In the genomic region with DNA sequence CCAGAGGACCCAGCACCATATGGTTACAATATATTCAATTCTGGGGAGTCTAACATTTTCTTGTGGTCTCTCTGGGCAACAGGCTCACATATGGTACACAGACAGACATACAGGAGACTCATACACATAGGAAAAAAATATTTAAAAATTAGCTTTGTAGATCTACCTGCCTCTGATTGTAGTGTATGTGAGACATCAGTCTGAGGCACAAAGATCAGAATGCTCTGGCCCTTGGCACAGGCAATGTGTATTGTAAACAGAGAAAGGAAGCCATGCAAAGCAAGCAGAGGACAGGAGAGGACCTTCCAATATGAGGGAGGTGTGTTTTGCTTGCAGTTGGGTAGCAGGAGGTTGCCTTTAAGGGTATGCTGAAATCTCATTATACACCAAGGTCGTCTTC, we compare ENCODE assay signal across 22 mouse cellular contexts. TPM values are rescaled to one million over a fixed set of nuclear protein-coding genes. Genes with fewer than 3 reads are reported as not detected.
DNase-seq lines count a peak whose midpoint lies in the region; TF ChIP-seq lines count a peak whose summit lies in the region.
"Had no signal": no experiment of that assay in that cellular context is flagged by ENCODE, and none has a peak within 500 bp of the region (broad histone marks: within the 10 kb centered on the region; RNA-seq: fewer than 3 reads in every experiment).

No protein-coding gene starts in this region.

- DNase-seq in heart, adult 11 months, result peak; percentile 80
- no peak for DNase-seq in heart, adult 8-10 months (ENCODE audit: low spot score)
- peak; percentile 88 for DNase-seq in liver, adult 2 months (ENCODE audit: extremely low read depth, low read depth, low spot score)
- DNase-seq in liver, result no peak
- DNase-seq in testis, postnatal 10 days (ENCODE audit: low spot score), result no peak
- DNase-seq in thymus, adult 18-20 months, result no peak
- DNase-seq: adrenal gland, postnatal 25 days; cerebellum, adult 11-12 months; cerebellum, adult 9-11 months; embryo, embryonic 11 days; heart, postnatal 14 days; kidney, postnatal 10 days; left cerebral cortex, postnatal 4 days; lung, adult 2 months; lung, postnatal 14 days; thymus, adult 2 months; thymus, postnatal 36 days had no signal

- H3K27ac ChIP-seq in liver, adult 2 months (replicated peaks; ENCODE audit: insufficient read depth, low read depth, low read length), result peak overlapping the region; percentile 96
- H3K27ac ChIP-seq in testis, adult 2 months (ENCODE audit: control insufficient read depth, insufficient read depth, low read depth, low read length), result peak overlapping the region; percentile 29; the same call in 1 of the 2 replicates
- H3K27ac ChIP-seq: forebrain, embryonic 13.5 days; hindbrain, embryonic 10.5 days had no signal

- no peaks in the 10 kb centered on the region for H3K79me2 ChIP-seq in liver, adult 2 months (ENCODE audit: control insufficient read depth, insufficient read depth, low read length)

- no peak for TF ChIP-seq CTCF in liver, adult 2 months (IDR thresholded peaks at IDR 0.05; ENCODE audit: low read depth, low read length)
- TF ChIP-seq CTCF in testis, adult 2 months (IDR thresholded peaks at IDR 0.05; ENCODE audit: control insufficient read depth, insufficient read depth, insufficient replicate concordance, low read depth, low read length), result no peak

- no peak overlapping the region; the same call in 1 of the 2 replicates for H3K4me3 ChIP-seq in liver, adult 2 months (ENCODE audit: insufficient read depth, low read depth, low read length)
- H3K4me3 ChIP-seq in testis, adult 2 months (ENCODE audit: control insufficient read depth, low read depth, low read length), result no peak overlapping the region
- H3K4me3 ChIP-seq: forebrain, embryonic 13.5 days; hindbrain, embryonic 10.5 days had no signal

- peak overlapping the region; percentile 62 for H3K9ac ChIP-seq in liver, adult 2 months (ENCODE audit: low read depth, low read length)
- H3K9ac ChIP-seq: forebrain, embryonic 13.5 days had no signal

- no peaks in the 10 kb centered on the region for H3K27me3 ChIP-seq in liver, adult 2 months (ENCODE audit: control insufficient read depth, insufficient read depth, low read length)
- H3K27me3 ChIP-seq in testis, adult 2 months (ENCODE audit: control insufficient read depth, insufficient read depth, low read length), result no peaks in the 10 kb centered on the region
- H3K27me3 ChIP-seq: forebrain, embryonic 13.5 days had no signal

- peaks cover 31% of the 10 kb centered on the region for H3K4me1 ChIP-seq in liver, adult 2 months (ENCODE audit: control insufficient read depth, insufficient read depth, low read length)
- H3K4me1 ChIP-seq in testis, adult 2 months (ENCODE audit: control insufficient read depth, insufficient read depth, low read length), result no peaks in the 10 kb centered on the region

- no peaks in the 10 kb centered on the region for H3K36me3 ChIP-seq in liver, adult 2 months (ENCODE audit: control insufficient read depth, insufficient read depth, low read length)
- H3K36me3 ChIP-seq in testis, adult 2 months (ENCODE audit: control insufficient read depth, insufficient read depth, low read length), result no peaks in the 10 kb centered on the region

- no peak for TF ChIP-seq POLR2A in liver, adult 2 months (IDR thresholded peaks at IDR 0.05; ENCODE audit: extremely low read depth, insufficient read depth, low read length)
- TF ChIP-seq POLR2A in testis, adult 2 months (IDR thresholded peaks at IDR 0.05; ENCODE audit: control insufficient read depth, low read depth, low read length), result no peak

- WGBS in liver, adult 2 months, result 29% methylated on average over 1 of the region's 1 CpGs

RNA-seq across cellular contexts. Expression of a gene that starts 7.9 kb away (rescaled TPM):
- total RNA-seq in heart, adult 8-10 months (2022), result 10 to 100 TPM in 3 of 4 experiments, 1 to 10 TPM in 1; 8.0 to 17.7 (median 12.2) TPM
- 1,830 and 2,301 TPM in 2 replicates for total RNA-seq in liver, adult 2 months (2014; rRNA removed)
- 586 and 693 TPM in 2 replicates for polyA plus RNA-seq in liver, adult 2 months (2012; rRNA removed)
- polyA plus RNA-seq in testis, adult 2 months (2012; rRNA removed), result 14.8 and 15.7 TPM in 2 replicates
- total RNA-seq: megakaryocyte, adult 5-6 weeks; neutrophil, adult 5-6 weeks had no signal

RNA-seq across cellular contexts. Expression of a gene that starts 14.1 kb away (rescaled TPM):
- 1 to 10 TPM; 2.6 to 5.2 (median 4.2) TPM for total RNA-seq in heart, adult 8-10 months (2022)
- 6.2 and 8.1 TPM in 2 replicates for total RNA-seq in liver, adult 2 months (2014; rRNA removed)
- polyA plus RNA-seq in liver, adult 2 months (2012; rRNA removed), result 3.0 and 3.8 TPM in 2 replicates
- 0.74 and 1.1 TPM in 2 replicates for polyA plus RNA-seq in testis, adult 2 months (2012; rRNA removed)

Comparison
In these comparisons a context has a peak if more than half of its experiments do, and no peak if none do; other contexts are left out.
1. DNase-seq: peak in heart, adult 11 months (single experiment) and liver, adult 2 months (single experiment); none in heart, adult 8-10 months (single experiment), liver (single experiment), testis, postnatal 10 days (single experiment) and thymus, adult 18-20 months (0 of 2).
2. RNA of a gene that starts 7.9 kb away (total RNA-seq): 1,830 to 2,301 TPM in liver, adult 2 months; 8.0 to 17.7 TPM in heart, adult 8-10 months; every median in the first group is over 10 times any median in the second.